Mouse (Mus musculus) cerebellum, adult 11 months (tissue): ENCODE results near the gene Leap2.
"Not testable (repeated sequence)": the region's sequence is repeated elsewhere in the genome, so short reads cannot be mapped to it uniquely, and the experiment has no call there.

Experiments used
- DNase-seq: peaks from one replicate; pipeline ENCODE4 v3.0.0; 2022

The Leap2 gene

DNA sequence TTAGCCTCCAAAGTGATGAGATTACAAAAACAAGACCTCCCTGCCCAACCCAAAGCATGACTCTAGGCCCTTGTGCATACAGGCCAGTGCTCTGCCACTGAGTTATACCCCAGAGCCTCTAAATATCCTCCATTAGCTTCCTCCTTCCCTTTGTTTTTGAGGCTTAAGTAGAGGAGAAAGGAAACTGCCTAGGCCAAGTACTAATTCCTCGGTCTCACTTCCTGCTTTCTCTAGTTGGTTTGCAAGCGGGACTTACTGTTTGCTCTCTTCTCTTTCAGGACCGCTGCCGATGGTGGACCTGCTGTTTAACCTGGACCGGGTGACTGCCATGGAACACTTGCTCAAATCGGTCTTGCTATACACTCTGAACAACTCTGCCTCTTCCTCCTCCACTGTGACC is 13.4 kb upstream of the Leap2 start:
- DNase-seq: no peak

DNA sequence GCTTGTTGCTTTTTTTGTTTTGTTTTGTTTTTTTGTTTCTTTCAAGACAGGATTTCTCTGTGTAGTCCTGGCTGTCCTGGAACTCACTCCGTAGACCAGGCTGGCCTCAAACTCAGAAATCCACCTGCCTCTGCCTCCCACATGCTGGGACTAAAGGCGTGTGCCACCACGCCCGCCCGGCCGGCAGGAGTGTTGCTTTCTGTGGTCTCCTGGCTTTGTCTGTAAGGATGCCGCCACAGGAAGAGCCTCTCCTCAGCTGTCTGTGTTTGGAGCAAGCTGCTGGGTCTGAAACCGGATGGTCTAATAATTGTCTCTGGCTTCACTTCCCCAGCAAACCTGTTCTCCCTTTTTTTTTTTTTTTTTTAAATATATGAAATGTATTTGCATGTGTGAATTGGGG is 12.5 kb upstream of the Leap2 start:
- no peak for DNase-seq

DNA sequence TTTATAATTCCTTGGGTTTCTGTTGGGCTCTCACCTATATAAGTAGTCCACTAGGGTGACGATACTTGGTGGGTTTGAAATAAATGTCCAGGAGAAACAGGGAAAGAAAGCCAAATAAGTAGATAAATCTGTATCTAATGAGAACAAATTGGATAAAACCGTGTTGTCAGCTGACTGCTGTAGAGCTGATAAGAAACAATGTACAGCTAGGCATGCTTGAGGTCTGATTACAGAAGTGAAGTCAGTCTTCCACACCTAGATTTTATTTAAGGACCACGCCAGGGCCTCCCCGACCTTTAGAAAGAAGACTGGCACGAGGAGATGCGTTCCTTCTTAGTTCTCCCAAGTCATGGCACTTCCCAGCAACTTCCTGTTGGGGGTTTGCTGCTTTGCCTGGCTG is 10.1 kb upstream of the Leap2 start:
- DNase-seq: no peak

DNA sequence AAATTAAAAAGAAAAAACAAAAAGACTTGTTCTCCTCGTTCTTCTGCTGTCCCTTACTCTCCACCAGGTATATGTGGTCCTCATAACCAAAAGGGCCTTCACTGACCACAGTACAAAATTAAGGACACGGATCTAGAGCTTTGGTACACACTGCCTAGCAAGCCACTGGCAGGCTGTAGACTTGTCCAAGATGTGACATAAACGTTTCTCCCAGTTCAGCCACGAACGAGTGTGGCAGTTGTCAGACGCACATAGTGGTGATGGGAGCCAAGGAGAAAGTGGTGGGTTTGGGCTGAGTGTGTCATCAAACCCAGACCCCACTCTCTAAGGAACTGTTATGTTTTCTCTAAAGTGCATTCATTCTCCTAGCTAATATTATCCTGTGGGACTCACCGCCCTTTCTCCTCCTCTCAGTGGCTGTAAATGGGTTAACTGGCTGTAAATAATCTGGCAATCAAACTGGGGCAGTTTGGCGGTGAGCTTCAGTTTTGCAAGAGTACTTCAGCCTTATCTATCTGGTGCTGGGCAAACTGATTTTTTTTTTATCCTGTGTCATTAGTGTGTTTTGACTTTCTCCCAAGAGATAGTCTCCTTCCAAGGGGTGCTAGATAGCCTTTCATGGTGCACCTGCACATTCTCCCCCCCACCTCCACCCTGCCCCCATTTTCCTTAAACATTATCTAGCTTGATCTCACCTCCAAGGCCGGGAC is 8.5 kb upstream of the Leap2 start:
- no peak for DNase-seq

DNA sequence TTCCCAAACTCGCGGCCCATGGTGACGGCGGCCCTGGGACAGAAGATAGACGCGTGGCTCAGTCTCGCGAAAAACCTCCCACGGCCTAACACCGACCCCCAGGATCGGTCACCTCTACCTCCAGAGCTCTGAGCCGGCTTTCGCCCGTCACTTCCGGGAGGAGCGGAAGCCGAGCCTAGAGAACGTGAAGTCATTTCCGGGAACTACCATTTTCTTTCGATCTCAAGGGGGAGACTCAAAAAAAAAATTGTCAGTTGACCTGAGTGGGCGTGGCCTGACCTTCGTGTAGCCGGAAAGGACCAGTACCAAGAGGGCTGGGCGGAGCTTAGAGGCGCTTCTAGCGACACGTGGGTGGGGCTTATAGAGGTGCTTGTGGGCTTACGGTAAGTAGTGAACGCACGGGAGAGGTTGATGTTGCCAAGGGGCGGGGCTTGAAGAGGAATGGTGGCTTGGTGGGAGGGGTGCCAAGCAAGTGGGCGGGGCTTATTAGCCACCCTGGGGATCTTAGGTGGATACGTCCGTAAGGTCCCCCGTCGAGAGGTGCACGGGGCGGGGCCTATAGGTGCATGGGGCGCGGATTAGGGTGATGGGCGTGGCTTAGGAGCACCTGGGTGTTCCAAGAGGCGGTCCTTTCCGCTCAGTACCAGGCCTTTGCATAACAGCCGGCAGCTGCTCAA is 7.8 kb upstream of the Leap2 start, which contains the start of the genes Uqcrq and Gdf9:
TSS of gene Uqcrq (minus strand) at position 162 of the 677 bp plus-strand sequence.
TSS of gene Gdf9 (plus strand) at position 354 of the 677 bp plus-strand sequence.
- DNase-seq: peak; percentile 100

DNA sequence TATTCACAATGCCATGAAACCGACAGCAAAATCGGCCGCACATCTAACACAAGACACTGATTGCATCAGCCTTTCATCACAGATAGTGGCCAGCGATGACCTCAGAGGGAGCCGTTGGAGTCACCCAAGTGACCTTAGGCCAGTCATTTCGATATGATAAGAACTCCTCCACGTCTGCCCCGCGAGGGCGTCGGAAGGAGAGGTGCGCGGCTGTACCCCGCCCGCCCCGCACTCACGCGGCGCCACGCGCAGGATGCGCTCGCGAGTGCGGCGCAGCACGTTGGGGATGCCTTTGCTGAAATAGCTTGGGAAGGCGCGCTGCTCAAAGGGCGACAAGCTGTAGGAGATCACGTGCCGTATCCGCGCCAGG is 7.3 kb upstream of the Leap2 start:
- no peak for DNase-seq

DNA sequence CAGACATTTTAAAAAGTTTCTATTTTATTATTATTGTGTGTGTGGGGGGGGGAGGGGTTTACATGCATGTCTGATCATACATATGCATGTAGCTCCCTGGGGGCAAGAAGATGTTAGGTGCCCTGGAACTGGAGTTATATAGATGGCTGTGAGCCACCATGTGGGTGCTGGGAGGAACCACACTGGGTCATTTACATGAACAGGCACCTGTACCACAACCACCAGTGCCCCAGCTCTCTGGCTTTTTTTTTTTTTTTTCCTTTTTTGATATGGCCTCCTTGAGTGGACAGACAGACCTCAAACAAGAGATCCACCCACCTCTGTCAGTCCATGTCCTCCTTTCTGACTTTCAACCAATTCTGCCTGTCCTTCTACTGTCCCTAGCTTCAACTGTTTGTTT is 6.2 kb upstream of the Leap2 start:
- DNase-seq: no peak

DNA sequence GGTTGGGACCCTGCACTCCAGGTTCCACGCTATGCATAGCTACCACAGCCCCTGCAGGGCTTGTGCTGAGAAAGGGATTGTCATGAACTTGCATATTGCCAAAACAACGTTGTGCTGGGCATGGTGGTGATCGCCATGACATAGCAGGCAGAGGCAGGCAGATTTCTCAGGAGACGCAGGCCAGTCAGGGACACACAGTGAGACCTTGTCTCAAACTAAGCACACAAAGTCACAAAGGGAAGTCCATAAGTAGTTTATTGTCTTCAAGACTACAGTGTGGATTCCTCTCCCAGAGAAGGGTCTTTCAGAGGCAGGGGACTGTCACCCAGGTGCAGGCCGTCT is 5.7 kb upstream of the Leap2 start:
- no peak for DNase-seq

DNA sequence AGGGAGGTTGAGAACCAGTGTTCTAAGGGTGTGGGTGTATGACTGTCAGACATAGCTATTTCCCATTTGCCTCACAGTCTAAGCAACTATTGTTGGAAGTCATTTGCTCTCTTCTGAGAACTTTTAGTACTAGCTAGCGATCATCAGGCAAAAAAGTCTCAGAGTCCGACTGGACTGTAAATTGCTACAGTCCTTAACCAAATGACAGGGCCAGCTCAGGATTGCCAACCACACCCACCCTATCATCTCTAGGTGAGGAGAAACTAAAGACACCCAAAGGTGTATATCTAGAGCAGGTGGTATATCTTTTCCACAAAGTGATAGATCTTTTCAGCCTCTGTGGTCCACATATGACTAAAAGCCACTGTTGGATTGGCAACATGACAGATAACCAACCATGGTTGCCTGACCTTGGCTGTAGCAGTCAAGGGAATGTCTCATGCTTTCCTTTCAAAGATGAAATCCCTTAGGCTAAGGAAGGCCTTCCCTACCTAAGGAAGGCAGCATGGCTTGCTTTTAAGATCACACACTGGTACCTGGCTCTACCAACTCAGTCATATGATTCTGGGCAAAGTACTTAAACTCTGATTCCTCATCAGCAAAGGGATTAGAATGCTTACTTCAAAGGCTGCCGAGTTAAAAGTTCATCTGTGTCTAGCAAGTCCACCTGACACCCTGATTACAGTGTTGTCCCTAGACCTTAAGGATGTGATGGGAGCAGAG is 5.2 kb upstream of the Leap2 start:
- DNase-seq: no peak

DNA sequence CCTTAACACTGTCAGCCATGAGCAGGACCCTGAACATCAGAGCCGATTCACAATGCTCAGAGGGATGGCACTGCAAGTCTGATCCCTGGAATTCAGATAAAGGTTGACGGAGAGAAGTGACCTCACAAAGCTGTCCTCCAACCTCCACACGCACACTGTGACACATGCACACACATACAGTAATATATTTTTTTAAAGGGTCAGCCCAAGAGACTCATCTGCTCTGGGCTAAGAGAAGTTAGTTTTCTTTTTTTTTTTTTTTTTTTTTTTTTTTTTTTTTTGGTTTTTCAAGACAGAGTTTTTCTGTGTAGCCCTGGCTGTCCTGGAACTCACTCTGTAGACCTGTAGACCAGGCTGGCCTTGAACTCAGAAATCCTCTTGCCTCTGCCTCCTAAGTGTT is 3.9 kb upstream of the Leap2 start:
- not testable (repeated sequence) for DNase-seq

DNA sequence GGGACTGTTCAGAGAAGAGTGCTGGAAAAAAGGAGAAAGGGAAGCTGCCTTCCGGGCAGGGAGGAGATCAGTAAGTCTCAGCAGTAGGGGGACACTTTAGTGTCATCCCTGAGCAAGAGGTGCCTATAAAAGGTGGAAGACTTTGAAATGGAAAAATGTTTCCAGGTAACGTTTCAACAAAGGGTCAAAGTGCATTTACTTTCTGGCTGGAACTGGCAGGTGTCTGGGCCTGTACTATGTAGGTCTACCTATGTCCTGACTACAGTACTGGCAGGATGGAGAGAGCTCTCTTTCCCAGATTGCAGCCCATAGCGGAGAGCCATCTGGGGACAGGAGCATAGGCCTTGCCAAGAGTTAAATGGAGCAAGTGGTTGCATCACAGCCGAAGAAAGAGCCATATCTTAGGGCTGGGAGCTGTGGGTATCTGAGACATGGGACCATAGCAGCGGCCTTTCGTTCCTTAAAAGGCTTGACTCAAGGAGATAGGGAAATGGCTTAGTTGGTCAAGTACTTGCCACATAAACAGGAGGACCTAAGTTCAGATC is 2.8 kb upstream of the Leap2 start:
- DNase-seq: no peak

DNA sequence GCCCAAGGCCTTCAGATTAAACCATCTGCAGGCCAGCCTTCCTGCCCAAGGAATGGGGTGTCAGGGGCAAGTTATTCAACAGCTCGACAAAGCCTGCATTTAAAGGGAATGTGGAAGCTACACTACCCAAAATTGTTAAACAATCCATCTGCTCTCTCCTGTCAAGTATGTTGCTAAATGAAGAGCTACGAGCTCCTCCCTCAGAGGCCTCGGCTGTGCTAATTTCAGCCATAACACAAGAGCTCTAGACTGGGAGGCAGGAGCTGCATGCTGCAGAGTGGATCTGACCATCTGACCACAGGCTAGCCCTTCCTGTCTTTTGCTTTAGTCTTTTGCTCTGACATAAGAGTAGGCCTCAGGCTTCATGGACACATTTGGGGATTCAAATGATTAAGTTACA is 2.3 kb upstream of the Leap2 start:
- DNase-seq: no peak

DNA sequence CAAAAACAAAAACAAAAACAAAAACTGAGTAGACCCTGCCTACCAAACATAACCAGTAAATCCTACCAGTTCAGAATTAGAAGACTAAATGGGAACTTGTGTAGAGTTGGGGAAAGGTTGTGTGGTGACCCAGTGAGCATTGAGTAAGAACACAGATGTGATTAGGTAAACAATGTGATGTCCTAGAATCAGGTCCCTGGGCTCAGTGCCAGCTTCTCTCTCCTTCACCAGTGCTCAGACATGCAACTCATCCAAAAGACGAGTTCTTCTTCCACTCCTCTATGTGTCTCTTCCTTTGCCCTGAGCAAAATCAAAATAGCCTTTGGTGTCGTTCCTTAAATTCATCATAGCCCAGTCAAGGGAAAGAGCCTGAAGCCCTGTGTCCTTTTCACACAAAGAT is 1.9 kb upstream of the Leap2 start:
- no peak for DNase-seq

DNA sequence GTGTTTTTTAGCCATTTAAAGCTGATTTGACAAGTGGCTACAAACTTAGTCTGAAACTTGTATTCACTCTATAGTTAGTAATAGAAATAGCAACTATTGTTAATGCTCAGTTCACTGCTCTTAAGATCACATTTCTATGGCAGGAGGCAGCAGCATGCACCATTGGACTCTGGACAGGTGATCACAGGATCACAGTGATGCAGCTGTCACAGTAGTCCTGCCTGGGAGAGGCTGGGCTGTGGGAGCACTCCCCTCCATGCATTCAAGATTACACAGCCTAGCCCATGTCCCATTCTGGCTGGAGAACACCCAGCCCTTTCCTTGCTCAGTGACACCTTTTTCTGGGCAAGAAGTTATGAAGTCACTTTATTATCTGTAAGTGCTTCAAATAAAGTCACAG is 4.9 kb downstream of the Leap2 start:
- DNase-seq: no peak

DNA sequence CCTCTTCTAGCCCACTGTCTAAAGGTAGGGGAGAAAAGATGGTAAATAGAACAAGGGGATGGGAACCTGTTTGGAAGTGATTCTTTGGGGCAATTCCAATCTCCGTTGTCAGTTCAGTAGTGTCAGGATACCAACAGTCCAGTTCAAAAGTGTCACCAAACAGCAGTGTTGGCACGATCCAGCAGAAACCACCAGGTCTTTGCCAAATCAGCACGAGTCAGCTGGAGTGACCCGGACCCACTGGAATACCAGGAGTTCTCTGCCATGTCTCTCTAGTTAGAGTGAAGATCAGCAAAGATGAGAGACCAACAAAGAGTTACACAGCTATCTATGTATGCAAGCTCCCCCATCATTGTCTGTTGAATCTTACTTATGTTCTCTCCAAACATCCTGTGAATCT is 9.1 kb downstream of the Leap2 start:
- no peak for DNase-seq

DNA sequence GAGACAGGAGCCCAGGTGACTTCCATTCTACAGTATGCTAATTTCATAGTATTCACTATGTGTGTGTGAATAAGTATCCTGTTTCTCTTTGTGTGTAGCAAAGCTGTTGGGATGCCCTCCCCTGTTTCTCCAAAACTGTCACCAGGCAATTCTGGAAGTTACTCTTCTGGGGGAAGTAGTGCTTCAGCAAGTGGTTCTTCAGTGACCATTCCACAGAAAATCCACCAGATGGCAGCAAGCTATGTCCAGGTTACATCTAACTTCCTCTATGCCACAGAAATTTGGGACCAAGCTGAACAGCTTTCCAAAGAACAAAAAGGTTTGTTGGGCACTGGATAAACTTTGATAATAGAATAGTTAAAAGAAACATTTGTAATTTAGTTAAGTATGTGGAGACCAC is 11.2 kb downstream of the Leap2 start:
- DNase-seq: no peak

DNA sequence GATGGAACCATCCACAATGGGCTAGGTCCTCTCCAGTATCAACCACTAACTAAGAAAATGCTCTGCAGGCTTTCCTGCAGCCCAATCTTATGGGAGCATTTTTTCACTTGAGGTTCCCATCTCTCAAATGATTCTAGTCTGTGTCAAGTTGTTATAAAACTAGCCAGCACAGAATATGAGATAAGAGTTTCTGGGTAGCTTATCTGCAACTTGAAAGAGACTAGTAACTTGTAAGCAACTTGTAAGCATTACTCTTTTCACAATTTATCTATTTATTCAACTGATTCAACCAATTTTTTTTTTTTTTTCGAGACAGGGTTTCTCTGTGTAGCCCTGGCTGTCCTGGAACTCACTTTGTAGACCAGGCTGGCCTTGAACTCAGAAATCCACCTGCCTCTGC is 19.3 kb downstream of the Leap2 start:
- DNase-seq: no peak

DNA sequence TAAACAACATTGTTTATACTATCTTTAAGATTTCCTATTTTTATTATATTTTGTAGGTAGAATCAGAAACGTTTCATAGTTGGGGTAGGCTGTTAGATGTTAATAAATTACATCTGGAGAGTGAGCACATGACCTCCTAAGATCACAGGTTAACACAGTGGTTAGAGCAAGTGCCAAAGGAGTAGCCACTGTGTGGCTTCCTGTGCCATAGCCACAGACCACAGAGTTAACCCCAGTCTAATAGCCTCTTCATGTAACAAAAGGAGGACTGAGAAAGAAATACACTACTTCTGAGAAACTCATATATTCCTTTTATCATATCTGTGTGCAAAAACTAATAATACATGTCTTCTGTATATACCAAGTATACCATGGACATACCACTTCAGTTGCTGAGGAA is 29.1 kb downstream of the Leap2 start:
- DNase-seq: no peak

DNA sequence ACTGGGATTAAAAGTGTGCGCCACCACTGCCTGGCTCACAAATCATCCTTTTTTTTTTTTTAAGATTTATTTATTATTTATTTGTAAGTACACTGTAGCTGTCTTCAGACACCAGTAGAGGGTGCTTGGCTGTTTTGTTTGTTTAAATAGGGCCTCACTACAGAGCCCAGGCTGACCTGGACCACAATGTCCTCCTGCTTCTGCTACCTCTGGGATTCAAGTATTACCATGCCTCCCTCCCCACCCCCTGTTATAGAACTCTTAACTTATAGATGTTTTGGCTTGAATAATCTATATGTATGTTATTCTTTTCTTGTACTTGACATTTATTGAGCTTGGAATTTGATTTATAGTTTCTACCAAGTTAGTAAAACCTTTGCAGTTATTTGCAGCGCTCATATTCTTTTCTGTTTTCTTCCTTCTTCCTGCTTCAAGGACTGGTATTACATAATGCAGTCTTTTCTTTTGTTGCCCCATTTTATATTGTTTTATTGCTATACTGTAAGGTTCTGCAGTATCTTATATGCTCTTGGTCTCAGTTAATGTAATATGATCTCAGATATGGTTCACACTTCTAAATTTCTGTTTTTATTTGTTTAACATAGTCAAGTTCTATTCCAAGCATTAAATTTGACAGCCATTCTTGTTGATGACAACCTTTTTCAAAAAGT is 39.1 kb downstream of the Leap2 start:
- DNase-seq: no peak

DNA sequence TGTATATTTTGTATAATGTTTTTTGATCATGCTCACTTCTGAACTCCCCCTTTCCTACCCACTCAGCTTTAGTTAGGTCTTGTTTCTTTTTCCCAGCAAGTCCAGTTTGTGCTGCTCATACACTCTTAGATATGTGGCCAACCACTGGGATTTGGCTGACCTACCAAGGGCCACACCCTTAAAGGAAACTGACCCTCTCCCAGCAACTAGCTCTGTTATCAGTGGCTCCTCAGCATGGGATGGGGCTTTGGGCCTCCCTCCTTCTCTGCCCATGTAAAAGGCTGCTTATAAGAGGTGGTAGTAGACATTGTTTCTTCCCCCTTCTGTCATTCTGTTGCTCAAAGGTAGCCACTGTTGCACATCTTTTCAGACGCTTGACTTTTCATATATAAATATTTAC is 44.1 kb downstream of the Leap2 start:
- no peak for DNase-seq
